Mouse (Mus musculus): ENCODE measurements at regions not wholly inside any gene's neighbourhood (a gene's known extent, or its start where the extent isn't known, plus 50 kb on each side); places are given as distances from the start of the nearest gene placed in this dataset.

- DNase-seq (ENCODE audit: low spot score): no peak
Measured at GRCm38 (mm10) chr4:142554716-142555115, 315.5 kb upstream of the Kazn start.

- DNase-seq (ENCODE audit: low spot score): no peak
Measured at GRCm38 (mm10) chr4:142545871-142546270, 306.7 kb upstream of the Kazn start.

- DNase-seq (ENCODE audit: low spot score): no peak
Measured at GRCm38 (mm10) chr4:142545187-142545586, 306.0 kb upstream of the Kazn start.

- no peak for DNase-seq (ENCODE audit: low spot score)
Measured at GRCm38 (mm10) chr4:142544736-142545135, 305.5 kb upstream of the Kazn start.

GRCm38 (mm10) chr4:142539200-142539750 is 300.1 kb upstream of the Kazn start:
- DNase-seq (ENCODE audit: low spot score): no peak

- DNase-seq (ENCODE audit: low spot score): no peak
Measured at GRCm38 (mm10) chr4:142527080-142527479, 287.9 kb upstream of the Kazn start.

- no peak for DNase-seq (ENCODE audit: low spot score)
Measured at GRCm38 (mm10) chr4:142517478-142518455, 278.6 kb upstream of the Kazn start.

GRCm38 (mm10) chr4:142514751-142515150 is 275.6 kb upstream of the Kazn start:
- no peak for DNase-seq (ENCODE audit: low spot score)

- no peak for DNase-seq (ENCODE audit: low spot score)
Measured at GRCm38 (mm10) chr4:142509386-142509785, 270.2 kb upstream of the Kazn start.

- no peak for DNase-seq (ENCODE audit: low spot score)
Measured at GRCm38 (mm10) chr4:142506383-142507211, 267.4 kb upstream of the Kazn start.

- no peak for DNase-seq (ENCODE audit: low spot score)
Measured at GRCm38 (mm10) chr4:142503761-142504160, 264.6 kb upstream of the Kazn start.

- no peak for DNase-seq (ENCODE audit: low spot score)
Measured at GRCm38 (mm10) chr4:142501177-142501576, 262.0 kb upstream of the Kazn start.

- DNase-seq (ENCODE audit: low spot score): no peak
Measured at GRCm38 (mm10) chr4:142500541-142500940, 261.3 kb upstream of the Kazn start.

- no peak for DNase-seq (ENCODE audit: low spot score)
Measured at GRCm38 (mm10) chr4:142496605-142497004, 257.4 kb upstream of the Kazn start.

GRCm38 (mm10) chr4:142492926-142493492 is 253.8 kb upstream of the Kazn start:
- no peak for DNase-seq (ENCODE audit: low spot score)

- DNase-seq (ENCODE audit: low spot score): no peak
Measured at GRCm38 (mm10) chr4:142485784-142486423, 246.7 kb upstream of the Kazn start.

GRCm38 (mm10) chr4:142475632-142476031 is 236.4 kb upstream of the Kazn start:
- DNase-seq (ENCODE audit: low spot score): no peak

- DNase-seq (ENCODE audit: low spot score): no peak
Measured at GRCm38 (mm10) chr4:142474626-142475025, 235.4 kb upstream of the Kazn start.

- peak; percentile 19 for DNase-seq (ENCODE audit: low spot score)
Measured at GRCm38 (mm10) chr4:142474018-142474417, 234.8 kb upstream of the Kazn start.

GRCm38 (mm10) chr4:142473284-142473683 is 234.1 kb upstream of the Kazn start:
- DNase-seq (ENCODE audit: low spot score): no peak

GRCm38 (mm10) chr4:142472332-142472731 is 233.1 kb upstream of the Kazn start:
- no peak for DNase-seq (ENCODE audit: low spot score)

GRCm38 (mm10) chr4:142470784-142471183 is 231.6 kb upstream of the Kazn start:
- DNase-seq (ENCODE audit: low spot score): no peak
